Mouse (Mus musculus): ENCODE results near the gene Trim29.

Trim29 gene

DNA sequence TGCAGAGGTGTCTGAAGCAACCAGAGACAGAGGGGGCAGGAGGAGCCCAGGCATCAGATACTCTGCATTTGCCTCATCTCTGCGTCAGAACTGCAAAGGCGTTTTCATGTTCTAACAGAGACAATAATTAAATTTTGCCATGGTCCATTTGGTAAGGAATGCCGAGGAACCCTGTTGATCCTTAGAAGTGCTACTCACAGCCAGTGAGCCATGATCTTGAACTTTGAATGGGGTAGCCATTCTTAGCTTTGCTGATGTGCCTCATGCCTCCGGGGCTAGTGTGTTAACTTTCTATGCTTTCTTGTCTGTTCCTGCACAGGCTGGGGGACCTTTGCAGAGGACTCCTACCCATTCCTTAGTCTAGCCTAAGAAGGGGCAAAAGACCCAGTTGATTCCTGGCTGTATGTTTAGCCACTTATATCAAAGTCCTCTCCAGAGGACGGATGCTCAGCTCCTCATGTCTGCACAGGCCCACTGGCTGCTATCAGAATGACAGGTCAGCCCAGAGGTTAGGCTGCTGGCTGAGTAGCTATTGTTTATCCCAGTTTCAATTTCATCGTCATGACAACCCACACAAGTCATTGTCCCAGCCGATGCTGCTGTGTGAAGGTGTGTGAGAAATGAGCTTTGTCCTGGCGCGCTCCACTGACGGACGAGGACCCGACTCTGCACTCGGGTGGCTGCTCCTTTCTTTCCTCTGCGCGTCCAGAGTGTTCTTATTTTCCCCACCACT, 48.1 kb downstream of the Trim29 start:
- intact Hi-C loops (cut with DNase I), result no loop called here

GRCm38 (mm10) chr9:43368781-43369180, 58.1 kb downstream of the Trim29 start:
- intact Hi-C loops (cut with DNase I), result no loop called here

GRCm38 (mm10) chr9:43383871-43384270, 73.2 kb downstream of the Trim29 start:
- intact Hi-C loops (cut with DNase I), result no loop called here

DNA sequence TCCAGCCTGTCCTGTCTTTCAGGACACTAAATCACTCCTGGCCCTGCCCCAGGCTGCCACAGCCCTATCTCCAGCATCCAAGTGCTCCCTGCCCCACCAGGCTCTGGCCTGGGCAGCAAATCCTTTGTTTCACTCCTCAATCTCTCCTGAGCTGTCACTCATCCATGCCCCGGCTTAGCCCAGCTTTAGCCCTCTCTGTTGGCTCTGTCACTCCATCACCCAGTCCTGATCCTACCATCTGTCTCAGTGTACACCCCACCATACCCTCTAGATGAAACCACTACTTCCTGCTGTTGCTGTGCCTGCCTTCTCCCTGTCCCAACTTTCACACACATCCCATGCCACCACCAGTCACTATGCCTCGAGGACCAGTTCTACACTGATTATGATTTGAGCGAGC, 73.8 kb downstream of the Trim29 start:
- intact Hi-C loops (cut with DNase I), result no loop called here
